Mouse (Mus musculus): ENCODE data around the gene Olfr569. TPM values are rescaled to one million over a fixed set of nuclear protein-coding genes. Genes with fewer than 3 reads are reported as not detected.

Gene Olfr569
- total RNA-seq (2023), result not detected

GRCm38 (mm10) chr7:102890782-102891181 lies at the start of gene Olfr569:
TSS of gene Olfr569 (minus strand) at chr7:102890882.

GRCm38 (mm10) chr7:102924109-102924508 lies 33.4 kb upstream of the Olfr569 start, which contains the start of gene Olfr572:
TSS of gene Olfr572 (plus strand) at chr7:102924409.

GRCm38 (mm10) chr7:102917032-102917875 lies 26.6 kb upstream of the Olfr569 start, which contains the start of gene Olfr571:
TSS of gene Olfr571 (minus strand) at chr7:102917536.

DNA sequence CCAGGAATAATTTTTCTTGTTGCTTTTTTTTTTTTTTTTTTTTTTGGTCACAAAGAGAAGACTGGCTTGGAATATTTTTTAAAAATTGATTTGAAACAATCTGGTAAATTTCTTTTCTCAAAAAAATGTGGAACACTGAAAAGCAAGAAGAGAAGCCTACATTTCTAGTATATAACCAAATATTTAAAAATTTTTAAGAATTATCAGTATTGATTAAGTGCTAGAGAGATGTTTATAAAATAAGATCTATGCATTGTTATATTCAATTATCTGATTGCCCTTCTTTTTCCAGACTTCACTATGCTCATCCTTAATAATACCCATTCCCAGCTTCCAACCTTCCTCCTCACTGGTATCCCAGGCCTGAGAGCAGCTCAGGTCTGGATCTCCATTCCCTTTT lies 13.9 kb downstream of the Olfr569 start, which contains the start of gene Olfr568:
TSS of gene Olfr568 (plus strand) at position 301 of the 400 bp plus-strand sequence.

GRCm38 (mm10) chr7:102858665-102859064 lies 32.0 kb downstream of the Olfr569 start, which contains the start of gene Olfr566:
TSS of gene Olfr566 (minus strand) at chr7:102858765.

Other genes with a start within 250 kb of the Olfr569 start
- gene Olfr555, start 232.1 kb downstream of the Olfr569 start, total RNA-seq (2023), result not detected
- not detected for gene Olfr556, start 226.0 kb downstream of the Olfr569 start, total RNA-seq (2023)
- 14.1 TPM for gene Trim68, start 203.6 kb downstream of the Olfr569 start, total RNA-seq (2023)
- not detected for gene Olfr557, start 195.0 kb downstream of the Olfr569 start, total RNA-seq (2023)
- not detected for gene Olfr558, start 188.7 kb downstream of the Olfr569 start, total RNA-seq (2023)
- not detected for gene Olfr33, start 171.8 kb downstream of the Olfr569 start, total RNA-seq (2023)
- gene Olfr559, start 163.4 kb downstream of the Olfr569 start, total RNA-seq (2023), result not detected
- not detected for gene Olfr560, start 131.5 kb downstream of the Olfr569 start, total RNA-seq (2023)
- gene Olfr78, start 131.4 kb downstream of the Olfr569 start, total RNA-seq (2023), result not detected
- gene Olfr561, start 119.7 kb downstream of the Olfr569 start, total RNA-seq (2023), result not detected
- gene Olfr564, start 87.4 kb downstream of the Olfr569 start, total RNA-seq (2023), result not detected
- gene Olfr566, start 32.1 kb downstream of the Olfr569 start, total RNA-seq (2023), result not detected
- not detected for gene Olfr568, start 13.8 kb downstream of the Olfr569 start, total RNA-seq (2023)
- not detected for gene Olfr570, start 3.7 kb upstream of the Olfr569 start, total RNA-seq (2023)
- not detected for gene Olfr571, start 26.7 kb upstream of the Olfr569 start, total RNA-seq (2023)
- gene Olfr572, start 33.5 kb upstream of the Olfr569 start, total RNA-seq (2023), result not detected
- gene Olfr573-ps1, start 51.7 kb upstream of the Olfr569 start, total RNA-seq (2023), result not detected
- gene Olfr574, start 57.6 kb upstream of the Olfr569 start, total RNA-seq (2023), result not detected
- not detected for gene Olfr575, start 67.9 kb upstream of the Olfr569 start, total RNA-seq (2023)
- gene Olfr576, start 71.8 kb upstream of the Olfr569 start, total RNA-seq (2023), result not detected
- gene Olfr577, start 85.1 kb upstream of the Olfr569 start, total RNA-seq (2023), result not detected
- not detected for gene Olfr578, start 98.4 kb upstream of the Olfr569 start, total RNA-seq (2023)
- not detected for gene Olfr582, start 147.1 kb upstream of the Olfr569 start, total RNA-seq (2023)
- not detected for gene Olfr583, start 160.4 kb upstream of the Olfr569 start, total RNA-seq (2023)
- gene Olfr584, start 191.0 kb upstream of the Olfr569 start, total RNA-seq (2023), result not detected
- gene Olfr585, start 206.8 kb upstream of the Olfr569 start, total RNA-seq (2023), result not detected
- gene Olfr586, start 234.8 kb upstream of the Olfr569 start, total RNA-seq (2023), result not detected
- gene Olfr588-ps1, start 250.0 kb upstream of the Olfr569 start, total RNA-seq (2023), result not detected

Measured in CD8-positive naive resting alpha-beta T cell, adult 57 days (primary cell).